Mouse (Mus musculus): ENCODE data around the gene Rmdn3. TPM values are rescaled to one million over a fixed set of nuclear protein-coding genes. Genes with fewer than 3 reads are reported as not detected.

Rmdn3 gene
- total and polyA plus RNA-seq, 3 experiments, result 41.8 to 59.1 (median 49.9) TPM

- DNase-seq (ENCODE audit: extremely low read depth), result no peak
- TF ChIP-seq USF2 (conservative IDR thresholded peaks at IDR 0.05; ENCODE audit: low read depth, low read length) (no peak), RAD21 (IDR thresholded peaks at IDR 0.05; ENCODE audit: low read depth, low read length) (peak; percentile 14), CTCF (conservative IDR thresholded peaks at IDR 0.05 in 1 of 2, IDR thresholded peaks at IDR 0.05 in 1 of 2; ENCODE audit: low read depth in 2 of 2, low read length in 2 of 2) (peak in 1 of 2 experiments; percentile 47; a peak in 2 of 4 replicates), SMC3 (IDR thresholded peaks at IDR 0.05; ENCODE audit: low read depth, low read length) (peak; percentile 32)
- Histone ChIP-seq H3K4me3 (replicated peaks in 1 of 3; ENCODE audit: low read depth in 2 of 3, low read length in 2 of 3, poor library complexity in 1 of 3) (no peak overlapping the region), H3K27ac (ENCODE audit: insufficient read depth, low read depth) (no peak overlapping the region), H3K4me2 (ENCODE audit: insufficient read depth, low read depth, poor library complexity, severe bottlenecking) (no peak overlapping the region), H3K4me1 (ENCODE audit: control insufficient read depth in 1 of 2, insufficient read depth in 2 of 2) (peaks cover 8 to 40% of the 10 kb centered on the region in 2 experiments), H3K9ac (ENCODE audit: insufficient read depth, low read depth) (no peak overlapping the region), H3K36me3 (replicated peaks in 1 of 2; ENCODE audit: control insufficient read depth in 1 of 2, insufficient read depth in 1 of 2, low read length in 1 of 2) (no peaks in the 10 kb centered on the region), H3K27me3 (replicated peaks) (peaks cover 13% of the 10 kb centered on the region), H3K9me3 (replicated peaks; ENCODE audit: low read length) (peaks cover 8% of the 10 kb centered on the region), H3K79me2 (replicated peaks; ENCODE audit: control insufficient read depth, extremely low read depth, insufficient read depth, poor library complexity, severe bottlenecking) (no peaks in the 10 kb centered on the region)
- dilution Hi-C loops (cut with MboI; ENCODE audit: extremely low pct_ligation_motif_present, extremely low pct_unique_long_range_greater_than_20kb, low sequenced_read_pairs) (no loop called here), in situ Hi-C loops (cut with MboI; ENCODE audit: low pct_ligation_motif_present, low pct_unique_long_range_greater_than_20kb, low sequenced_read_pairs) (no loop called here)
Observed at GRCm38 (mm10) chr2:119165401-119165800, 8.6 kb upstream of the Rmdn3 start.

- in situ Hi-C loops (cut with MboI; ENCODE audit: low pct_ligation_motif_present, low pct_unique_long_range_greater_than_20kb, low sequenced_read_pairs) (no loop called here), dilution Hi-C loops (cut with MboI; ENCODE audit: extremely low pct_ligation_motif_present, extremely low pct_unique_long_range_greater_than_20kb, low sequenced_read_pairs) (no loop called here)
- H3K27me3 ChIP-seq (replicated peaks), result peaks cover 21% of the 10 kb centered on the region
- no peak overlapping the region for H3K4me2 ChIP-seq (ENCODE audit: insufficient read depth, low read depth, poor library complexity, severe bottlenecking)
- no peak for DNase-seq (ENCODE audit: extremely low read depth)
- H3K27ac ChIP-seq (ENCODE audit: insufficient read depth, low read depth), result no peak overlapping the region
- no peaks in the 10 kb centered on the region for H3K79me2 ChIP-seq (replicated peaks; ENCODE audit: control insufficient read depth, extremely low read depth, insufficient read depth, poor library complexity, severe bottlenecking)
- H3K36me3 ChIP-seq (replicated peaks in 1 of 2; ENCODE audit: control insufficient read depth in 1 of 2, insufficient read depth in 1 of 2, low read length in 1 of 2), result no peaks in the 10 kb centered on the region
- no peak overlapping the region for H3K4me3 ChIP-seq (replicated peaks in 1 of 3; ENCODE audit: low read depth in 2 of 3, low read length in 2 of 3, poor library complexity in 1 of 3)
- no peak for TF ChIP-seq USF2 (conservative IDR thresholded peaks at IDR 0.05; ENCODE audit: low read depth, low read length)
- no peak for TF ChIP-seq MYC (IDR thresholded peaks at IDR 0.05; ENCODE audit: low read depth, low read length)
- no peak for TF ChIP-seq RAD21 (IDR thresholded peaks at IDR 0.05; ENCODE audit: low read depth, low read length)
- TF ChIP-seq USF1 (IDR thresholded peaks at IDR 0.05; ENCODE audit: low read depth, low read length), result no peak
- peak; percentile 56; the same call in 1 of the 2 replicates for TF ChIP-seq EP300 (IDR thresholded peaks at IDR 0.05; ENCODE audit: low read length)
- TF ChIP-seq CTCF (conservative IDR thresholded peaks at IDR 0.05 in 1 of 2, IDR thresholded peaks at IDR 0.05 in 1 of 2; ENCODE audit: low read depth in 2 of 2, low read length in 2 of 2), result no peak
- TF ChIP-seq PAX5 (IDR thresholded peaks at IDR 0.05; ENCODE audit: low read length), result no peak
- no peak for TF ChIP-seq SMC3 (IDR thresholded peaks at IDR 0.05; ENCODE audit: low read depth, low read length)
- no peak for TF ChIP-seq POLR2A (IDR thresholded peaks at IDR 0.05; ENCODE audit: low read depth, low read length)
- no peak for TF ChIP-seq JUND (conservative IDR thresholded peaks at IDR 0.05; ENCODE audit: low read depth, low read length)
- no peak for TF ChIP-seq CHD2 (IDR thresholded peaks at IDR 0.05; ENCODE audit: low read length)
- peak; percentile 71 for TF ChIP-seq IRF4 (IDR thresholded peaks at IDR 0.05; ENCODE audit: low read depth, low read length)
- TF ChIP-seq TBP (conservative IDR thresholded peaks at IDR 0.05; ENCODE audit: low read depth, low read length), result no peak
- no peak overlapping the region for H3K9ac ChIP-seq (ENCODE audit: insufficient read depth, low read depth)
- H3K4me1 ChIP-seq (ENCODE audit: control insufficient read depth in 1 of 2, insufficient read depth in 2 of 2), result peaks cover 5 to 26% of the 10 kb centered on the region in 2 experiments; a peak in 2 of 4 replicates
- H3K9me3 ChIP-seq (replicated peaks; ENCODE audit: low read length), result peaks cover 8% of the 10 kb centered on the region
Observed at GRCm38 (mm10) chr2:119163999-119164398, 7.2 kb upstream of the Rmdn3 start.

GRCm38 (mm10) chr2:119163135-119163534 is 6.3 kb upstream of the Rmdn3 start:
- H3K9ac ChIP-seq (ENCODE audit: insufficient read depth, low read depth), result no peak overlapping the region
- in situ Hi-C loops (cut with MboI; ENCODE audit: low pct_ligation_motif_present, low pct_unique_long_range_greater_than_20kb, low sequenced_read_pairs), result no loop called here
- no peak overlapping the region for H3K4me2 ChIP-seq (ENCODE audit: insufficient read depth, low read depth, poor library complexity, severe bottlenecking)
- TF ChIP-seq TCF12 (IDR thresholded peaks at IDR 0.05; ENCODE audit: low read depth, low read length) (no peak), NELFE (IDR thresholded peaks at IDR 0.05; ENCODE audit: low read depth, low read length) (no peak), POLR2A (IDR thresholded peaks at IDR 0.05; ENCODE audit: low read depth, low read length) (no peak), CTCF (conservative IDR thresholded peaks at IDR 0.05 in 1 of 2, IDR thresholded peaks at IDR 0.05 in 1 of 2; ENCODE audit: low read depth in 2 of 2, low read length in 2 of 2) (no peak), SMC3 (IDR thresholded peaks at IDR 0.05; ENCODE audit: low read depth, low read length) (no peak), RCOR1 (conservative IDR thresholded peaks at IDR 0.05; ENCODE audit: low read depth, low read length) (no peak), USF2 (conservative IDR thresholded peaks at IDR 0.05; ENCODE audit: low read depth, low read length) (no peak), HCFC1 (IDR thresholded peaks at IDR 0.05; ENCODE audit: low read depth, low read length) (no peak), ETS1 (conservative IDR thresholded peaks at IDR 0.05; ENCODE audit: low read depth, low read length) (no peak), PAX5 (IDR thresholded peaks at IDR 0.05; ENCODE audit: low read length) (no peak)
- no peaks in the 10 kb centered on the region for H3K36me3 ChIP-seq (replicated peaks in 1 of 2; ENCODE audit: control insufficient read depth in 1 of 2, insufficient read depth in 1 of 2, low read length in 1 of 2)
- peaks cover 21% of the 10 kb centered on the region for H3K27me3 ChIP-seq (replicated peaks)
- dilution Hi-C loops (cut with MboI; ENCODE audit: extremely low pct_ligation_motif_present, extremely low pct_unique_long_range_greater_than_20kb, low sequenced_read_pairs), result no loop called here
- peaks cover 8% of the 10 kb centered on the region for H3K9me3 ChIP-seq (replicated peaks; ENCODE audit: low read length)
- H3K27ac ChIP-seq (ENCODE audit: insufficient read depth, low read depth), result no peak overlapping the region
- peaks cover 5 to 22% of the 10 kb centered on the region in 2 experiments; a peak in 2 of 4 replicates for H3K4me1 ChIP-seq (ENCODE audit: control insufficient read depth in 1 of 2, insufficient read depth in 2 of 2)
- H3K4me3 ChIP-seq (replicated peaks in 1 of 3; ENCODE audit: low read depth in 2 of 3, low read length in 2 of 3, poor library complexity in 1 of 3), result no peak overlapping the region
- H3K79me2 ChIP-seq (replicated peaks; ENCODE audit: control insufficient read depth, extremely low read depth, insufficient read depth, poor library complexity, severe bottlenecking), result no peaks in the 10 kb centered on the region
- DNase-seq (ENCODE audit: extremely low read depth), result no peak
